Mouse (Mus musculus) limb, embryonic 14.5 days (tissue): ENCODE results near the gene Trpm8. TPM values are rescaled to one million over a fixed set of nuclear protein-coding genes. Genes with fewer than 3 reads are reported as not detected.

Experiments used
- ATAC-seq: fragments of 200-750 bp; cut with Nextera tagmentation; 2 replicates; pipeline ENCODE4 v1.8.0; 2017; ENCODE audit warnings: low read depth, moderate number of reproducible peaks, moderate TSS enrichment; ENCODE audit not compliant: low FRiP score
- DNase-seq: peaks from one replicate; pipeline ENCODE4 v3.0.0-alpha.2; 2015; ENCODE audit warnings: low spot score
- H3K27ac ChIP-seq: fragments of 300-500 bp; sonication (generic); replicated peaks from 2 replicates; pipeline ENCODE4 v1.5.1; 2014; ENCODE audit warnings: low read depth, mild to moderate bottlenecking, low read length, moderate library complexity, mixed read lengths
- H3K27me3 ChIP-seq: fragments of 300-500 bp; sonication (generic); 2 replicates; pipeline ENCODE4 v1.6.1; 2014; ENCODE audit warnings: low read length, mixed read lengths; ENCODE audit not compliant: control insufficient read depth, insufficient read depth
- H3K36me3 ChIP-seq: fragments of 300-500 bp; sonication (generic); 2 replicates; pipeline ENCODE4 v1.6.1; 2014; ENCODE audit warnings: mild to moderate bottlenecking, low read length, moderate library complexity, mixed read lengths; ENCODE audit not compliant: control insufficient read depth, insufficient read depth
- H3K4me1 ChIP-seq: fragments of 300-500 bp; sonication (generic); 2 replicates; pipeline ENCODE4 v1.6.1; 2014; ENCODE audit warnings: antibody characterized with exemption, low read length, mixed read lengths; ENCODE audit not compliant: control insufficient read depth, insufficient read depth
- H3K4me2 ChIP-seq: fragments of 300-500 bp; sonication (generic); replicated peaks from 2 replicates; pipeline ENCODE4 v1.6.1; 2014; ENCODE audit warnings: low read depth, mild to moderate bottlenecking, low read length, moderate library complexity; ENCODE audit not compliant: severe bottlenecking
- H3K4me3 ChIP-seq: fragments of 300-500 bp; sonication (generic); replicated peaks from 2 replicates; pipeline ENCODE4 v1.5.1; 2014; ENCODE audit warnings: low read length
- H3K9ac ChIP-seq: fragments of 300-500 bp; sonication (generic); 2 replicates; pipeline ENCODE4 v1.6.1; 2014; ENCODE audit warnings: mild to moderate bottlenecking, low read depth, low read length, moderate library complexity; ENCODE audit not compliant: severe bottlenecking
- H3K9me3 ChIP-seq: fragments of 300-500 bp; sonication (generic); 2 replicates; pipeline ENCODE4 v1.6.1; 2016; ENCODE audit warnings: low read length; ENCODE audit not compliant: control insufficient read depth
- POLR2A ChIP-seq: fragments of 200-500 bp; IDR thresholded peaks from 2 replicates; pipeline ENCODE4 v1.8.0; 2012; ENCODE audit warnings: inconsistent platforms, mild to moderate bottlenecking, moderate library complexity, borderline replicate concordance; ENCODE audit not compliant: insufficient read depth, insufficient read length; ENCODE audit errors: extremely low read depth
- WGBS: fragments of 180-500 bp; shearing (Covaris S2); extraction: QIAGEN DNeasy Blood & Tissue Kit; methylation state at CpG from one replicate; pipeline ENCODE4 v1.1.7; 2014; 5-methylcytosine and 5-hydroxymethylcytosine counted together
- polyA plus RNA-seq, 2 experiments: library from polyadenylated mRNA; depleted of rRNA in 1 of 2; stranded (reverse) in 1 of 2; unstranded in 1 of 2; fragments of >200 nt; fragmentation: Nextera tagmentation in 1 of 2; extraction: Ambion mirVana in 1 of 2; gene quantifications; 2 replicates each; pipeline versions ENCODE4 v1.2.1 to v1.2.3; 2012 to 2014

The Trpm8 gene
- polyA plus RNA-seq, 2 experiments: not detected

DNA sequence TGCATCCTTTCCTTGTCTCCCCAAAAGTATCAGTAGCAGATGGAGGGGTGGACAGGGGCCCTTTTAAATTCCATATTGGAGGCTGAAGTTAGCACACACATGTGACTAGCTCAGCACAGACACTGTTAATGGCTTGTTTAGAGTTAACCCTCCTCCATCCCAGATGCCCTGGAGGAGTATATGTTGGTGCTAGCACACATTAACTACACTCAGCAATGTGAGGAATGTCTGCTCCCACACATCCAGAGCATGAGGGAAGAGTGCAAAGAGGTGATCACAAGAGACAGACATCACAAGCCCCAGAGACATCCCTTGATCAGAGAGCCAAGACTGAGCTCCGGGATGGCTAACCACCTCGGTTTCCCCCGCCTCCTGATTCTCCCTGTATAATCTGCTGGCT is 125.9 kb downstream of the Trpm8 start:
- Histone ChIP-seq H3K4me1 (peaks cover 8% of the 10 kb centered on the region; the same call in 1 of the 2 replicates), H3K9me3 (no peaks in the 10 kb centered on the region), H3K9ac (no peak overlapping the region), H3K4me2 (no peak overlapping the region), H3K27ac (no peak overlapping the region), H3K4me3 (no peak overlapping the region), H3K27me3 (no peaks in the 10 kb centered on the region), H3K36me3 (no peaks in the 10 kb centered on the region)
- no peak for DNase-seq
- no peak for ATAC-seq
- no peak for TF ChIP-seq POLR2A
- WGBS: 64% methylated on average over 3 of the region's 3 CpGs

GRCm38 (mm10) chr1:88406078-88406806 is 128.8 kb downstream of the Trpm8 start:
- Histone ChIP-seq H3K4me3 (no peak overlapping the region), H3K4me2 (no peak overlapping the region), H3K9me3 (no peaks in the 10 kb centered on the region), H3K27me3 (no peaks in the 10 kb centered on the region), H3K4me1 (peaks cover 8% of the 10 kb centered on the region; the same call in 1 of the 2 replicates), H3K36me3 (no peaks in the 10 kb centered on the region), H3K9ac (no peak overlapping the region), H3K27ac (no peak overlapping the region)
- DNase-seq (no peak), ATAC-seq (no peak)
- no peak for TF ChIP-seq POLR2A
- 46% methylated on average over 12 of the region's 12 CpGs for WGBS

DNA sequence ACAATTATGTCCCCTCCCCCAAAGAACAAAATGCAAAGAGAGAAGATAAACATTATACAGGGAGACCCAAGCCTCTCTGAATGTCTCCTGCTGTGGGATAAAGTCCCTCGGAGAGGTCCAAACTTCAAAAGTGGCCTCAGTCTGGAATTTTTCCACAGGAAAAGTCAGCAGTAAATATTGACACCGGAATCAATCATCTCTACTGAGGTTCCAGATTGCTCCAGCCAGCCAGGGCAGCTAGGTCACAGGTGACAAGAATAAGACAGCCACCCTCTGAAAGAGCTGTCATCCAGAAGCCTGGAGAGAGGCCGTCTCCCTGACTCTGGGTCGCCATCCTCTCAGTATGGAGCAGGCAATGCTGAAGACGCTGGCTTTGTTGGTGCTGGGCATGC is 129.3 kb downstream of the Trpm8 start, which contains the start of gene Spp2:
Gene Spp2, plus strand, starts transcription at position 155 of the 392 bp plus-strand sequence.
- TF ChIP-seq POLR2A: no peak
- Histone ChIP-seq H3K4me3 (no peak within 1 kb of the TSS), H3K27ac (no peak within 1 kb of the TSS), H3K9me3 (no peaks in the 10 kb centered on the region), H3K4me2 (no peak within 1 kb of the TSS), H3K4me1 (peaks cover 8% of the 10 kb centered on the region; the same call in 1 of the 2 replicates), H3K36me3 (no peaks in the 10 kb centered on the region), H3K27me3 (no peaks in the 10 kb centered on the region), H3K9ac (no peak within 1 kb of the TSS)
- DNase-seq: no peak
- no peak for ATAC-seq
- 79% methylated on average over 5 of the region's 5 CpGs for WGBS

- no peak overlapping the region for H3K4me3 ChIP-seq
- no peaks in the 10 kb centered on the region for H3K9me3 ChIP-seq
- ATAC-seq: no peak
- H3K36me3 ChIP-seq: no peaks in the 10 kb centered on the region
- DNase-seq: no peak
- no peak for TF ChIP-seq POLR2A
- H3K27me3 ChIP-seq: no peaks in the 10 kb centered on the region
- H3K27ac ChIP-seq: no peak overlapping the region
- H3K4me1 ChIP-seq: peaks cover 8% of the 10 kb centered on the region; the same call in 1 of the 2 replicates
- 80% methylated on average over 4 of the region's 4 CpGs for WGBS
- H3K9ac ChIP-seq: no peak overlapping the region
- H3K4me2 ChIP-seq: no peak overlapping the region
Measured at GRCm38 (mm10) chr1:88408340-88408739, 130.9 kb downstream of the Trpm8 start.

DNA sequence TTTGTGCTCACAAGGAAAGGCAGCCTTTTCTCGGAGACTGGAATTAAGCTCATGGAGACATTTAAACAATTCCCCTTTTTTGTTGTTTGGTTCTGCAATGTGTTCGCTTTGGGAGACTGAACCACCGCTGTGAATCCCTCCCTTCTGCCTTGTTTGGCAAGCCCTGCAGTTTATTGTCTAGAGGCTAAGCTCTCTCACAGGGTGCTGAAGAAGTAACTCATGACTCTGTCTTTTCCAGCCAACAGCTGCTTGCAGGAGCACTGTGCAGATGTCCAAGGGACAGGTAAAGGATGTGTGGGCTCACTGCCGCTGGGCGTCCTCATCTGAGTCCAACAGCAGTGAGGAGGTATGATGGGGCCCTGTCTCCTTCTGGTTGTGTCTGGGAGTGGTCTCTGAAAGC is 134.6 kb downstream of the Trpm8 start:
- Histone ChIP-seq H3K36me3 (no peaks in the 10 kb centered on the region), H3K9ac (no peak overlapping the region), H3K27me3 (no peaks in the 10 kb centered on the region), H3K4me2 (no peak overlapping the region), H3K27ac (no peak overlapping the region), H3K9me3 (no peaks in the 10 kb centered on the region), H3K4me3 (no peak overlapping the region), H3K4me1 (no peaks in the 10 kb centered on the region)
- ATAC-seq (no peak), DNase-seq (no peak)
- TF ChIP-seq POLR2A: no peak
- 66% methylated on average over 5 of the region's 5 CpGs for WGBS
